Mouse (Mus musculus): ENCODE results near the gene Tmed8. TPM values are rescaled to one million over a fixed set of nuclear protein-coding genes. Genes with fewer than 3 reads are reported as not detected.

Gene Tmed8
- total RNA-seq, 2 experiments from 2014 or later = 3.8 to 4.6 TPM

Other genes with a start within 250 kb of the Tmed8 start
- not detected for gene Zdhhc22, start 210.0 kb downstream of the Tmed8 start, total RNA-seq (2021)
- under 1 TPM; 0.10 to 0.16 TPM for gene Tmem63c, start 179.1 kb downstream of the Tmed8 start, total RNA-seq (2021)
- not detected for gene Ngb, start 97.9 kb downstream of the Tmed8 start, total RNA-seq (2021)
- 10 to 100 TPM; 52.4 to 56.7 TPM for gene Gstz1, start 53.3 kb downstream of the Tmed8 start, total RNA-seq (2021)
- gene Pomt2, start 52.5 kb downstream of the Tmed8 start, total RNA-seq (2021) = 10 to 100 TPM; 12.3 to 14.6 TPM
- gene Samd15, start 731 bp downstream of the Tmed8 start, total RNA-seq (2021) = under 1 TPM; 0.36 to 0.86 TPM
- under 1 TPM in 1 of 2 experiments, not detected in 1; 0.22 TPM for gene Noxred1, start 38.3 kb upstream of the Tmed8 start, total RNA-seq (2021)
- gene Vipas39, start 65.8 kb upstream of the Tmed8 start, total RNA-seq (2021) = 10 to 100 TPM; 18.1 to 20.7 TPM
- gene Ahsa1, start 66.0 kb upstream of the Tmed8 start, total RNA-seq (2021) = 100 to 1,000 TPM; 102 to 104 TPM
- gene Ism2, start 99.3 kb upstream of the Tmed8 start, total RNA-seq (2021) = under 1 TPM; 0.25 to 0.41 TPM
- 10 to 100 TPM; 41.7 to 44.1 TPM for gene Sptlc2, start 187.9 kb upstream of the Tmed8 start, total RNA-seq (2021)
- 100 to 1,000 TPM; 164 to 167 TPM for gene Slirp, start 243.4 kb upstream of the Tmed8 start, total RNA-seq (2021)
- gene Alkbh1, start 243.6 kb upstream of the Tmed8 start, total RNA-seq (2021) = 10 to 100 TPM; 16.2 to 16.5 TPM